Mouse (Mus musculus) urinary bladder, postnatal 25 days (tissue): ENCODE data around the gene Ndufc1.
A peak's percentile ranks its signal among the peaks of the same experiment; 100 is the strongest.
"Not testable (repeated sequence)": the region's sequence is repeated elsewhere in the genome, so short reads cannot be mapped to it uniquely, and the experiment has no call there.

Experiments used
- DNase-seq: peaks from one replicate; pipeline ENCODE4 v3.0.0; 2022; ENCODE audit warnings: low spot score

Gene Ndufc1

DNA sequence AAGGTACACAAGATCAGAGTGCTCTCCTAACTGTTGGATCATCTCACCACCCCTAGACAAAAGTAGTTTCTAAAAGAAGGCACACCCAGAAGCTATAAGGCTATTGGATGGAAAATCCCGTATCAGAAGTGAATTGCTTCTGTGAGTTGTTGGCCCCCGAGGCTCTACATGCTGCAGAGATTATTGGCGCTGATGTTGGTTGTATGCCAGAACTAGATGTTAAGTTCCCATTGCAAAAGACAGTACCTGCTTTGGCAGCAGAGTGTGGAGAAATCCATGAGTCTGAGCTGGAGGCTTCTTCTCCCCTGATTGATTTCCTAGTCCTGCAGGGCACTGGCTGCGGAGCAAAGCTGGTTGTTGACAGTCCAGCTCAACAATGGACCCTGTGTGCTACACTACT, 40.8 kb downstream of the Ndufc1 start:
- DNase-seq, result no peak

- DNase-seq, result no peak
Observed at GRCm38 (mm10) chr3:51366926-51367325, 41.9 kb downstream of the Ndufc1 start.

GRCm38 (mm10) chr3:51365517-51365882, 43.3 kb downstream of the Ndufc1 start:
- DNase-seq, result no peak

DNA sequence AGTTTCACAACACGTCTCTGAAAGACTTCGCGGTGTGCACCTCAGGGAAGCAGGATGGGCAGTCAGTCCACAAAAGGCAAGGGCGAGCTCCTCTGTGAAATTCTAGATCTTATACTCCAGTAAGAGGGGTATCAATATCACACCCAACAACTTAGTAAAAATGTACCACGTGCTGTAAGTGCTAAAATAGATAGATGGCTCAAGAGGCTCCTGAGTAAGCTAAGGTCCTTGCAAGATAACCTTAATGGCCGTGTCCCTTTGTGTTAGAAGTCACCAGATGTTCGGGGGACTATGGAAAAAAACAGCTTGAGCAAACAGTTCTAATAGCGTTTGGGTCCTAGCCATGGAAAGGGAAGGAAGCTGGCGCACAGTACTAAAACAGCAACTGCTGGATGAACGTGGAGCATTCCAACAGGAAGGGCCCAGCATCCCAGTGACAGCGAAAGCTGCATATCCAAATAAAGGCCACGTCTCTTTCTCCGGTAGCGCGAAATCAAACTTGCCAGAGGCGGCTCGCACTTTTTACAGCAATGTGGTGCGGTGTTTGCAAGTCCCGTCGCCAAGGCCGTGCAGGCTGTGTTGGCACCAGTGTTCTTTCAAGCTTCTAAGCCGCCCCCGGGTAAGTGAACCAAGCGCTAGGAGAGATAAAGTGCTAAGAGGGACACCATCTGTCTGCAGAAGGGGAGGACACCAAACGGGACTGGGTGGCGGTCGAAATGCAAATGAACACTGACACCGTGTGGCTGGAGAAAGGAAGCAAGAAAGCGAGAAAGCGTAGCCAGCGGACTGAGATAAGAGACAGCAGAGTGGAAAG, 43.9 kb downstream of the Ndufc1 start:
- DNase-seq, result peak; percentile 47

GRCm38 (mm10) chr3:51361066-51361465, 47.7 kb downstream of the Ndufc1 start:
- no peak for DNase-seq

- DNase-seq, result no peak
Observed at GRCm38 (mm10) chr3:51359558-51360307, 49.1 kb downstream of the Ndufc1 start.

GRCm38 (mm10) chr3:51358660-51359557, 49.9 kb downstream of the Ndufc1 start:
- DNase-seq, result peak; percentile 75

GRCm38 (mm10) chr3:51358181-51358580, 50.6 kb downstream of the Ndufc1 start:
- peak; percentile 61 for DNase-seq

DNA sequence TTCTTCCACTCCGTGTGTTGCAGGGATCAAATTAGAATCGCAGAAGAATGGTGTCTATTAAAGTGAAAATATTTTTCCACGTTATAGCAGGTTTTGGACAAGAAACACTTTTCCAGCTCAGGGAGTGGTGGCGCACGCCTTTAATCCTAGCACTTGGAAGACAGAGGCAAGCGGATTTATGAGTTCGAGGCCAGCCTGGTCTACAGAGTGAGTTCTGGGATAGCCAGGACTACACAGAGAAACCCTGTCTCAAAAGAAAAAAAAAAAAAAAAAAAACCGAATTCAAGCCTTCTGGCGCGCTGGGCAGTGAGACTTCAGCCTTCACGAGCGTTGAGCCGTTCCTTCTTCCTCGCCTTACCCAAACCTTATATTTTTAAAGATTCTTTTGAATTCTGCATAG, 51.2 kb downstream of the Ndufc1 start:
- no peak for DNase-seq

DNA sequence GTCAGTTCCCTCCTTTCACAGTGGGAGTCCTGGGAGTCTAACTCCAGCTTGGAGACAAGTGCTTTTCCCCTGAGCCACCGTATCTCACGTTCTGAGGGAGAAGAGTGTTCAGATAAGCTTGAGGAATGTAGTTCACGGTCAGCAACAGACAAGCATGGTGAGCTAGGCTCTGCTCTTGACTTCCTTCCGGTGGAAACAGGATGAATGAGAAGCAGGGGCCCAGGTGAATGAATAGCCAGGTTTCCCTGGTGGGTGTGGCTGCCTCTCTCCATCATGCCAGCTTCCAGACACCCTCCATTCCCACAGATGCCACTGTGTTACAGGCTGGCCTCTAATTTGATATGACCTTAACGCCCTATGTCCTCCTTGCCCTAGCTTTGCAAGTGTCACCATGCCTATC, 51.7 kb downstream of the Ndufc1 start:
- no peak for DNase-seq

- DNase-seq, result not testable (repeated sequence)
Observed at GRCm38 (mm10) chr3:51354956-51355355, 53.8 kb downstream of the Ndufc1 start.
